Mouse (Mus musculus): ENCODE results near the gene Zfp341. TPM values are rescaled to one million over a fixed set of nuclear protein-coding genes. Genes with fewer than 3 reads are reported as not detected.
A peak's percentile ranks its signal among the peaks of the same experiment; 100 is the strongest.

The Zfp341 gene
- polyA plus RNA-seq, 1 experiment from 2014 or later: 0.44 TPM

DNA sequence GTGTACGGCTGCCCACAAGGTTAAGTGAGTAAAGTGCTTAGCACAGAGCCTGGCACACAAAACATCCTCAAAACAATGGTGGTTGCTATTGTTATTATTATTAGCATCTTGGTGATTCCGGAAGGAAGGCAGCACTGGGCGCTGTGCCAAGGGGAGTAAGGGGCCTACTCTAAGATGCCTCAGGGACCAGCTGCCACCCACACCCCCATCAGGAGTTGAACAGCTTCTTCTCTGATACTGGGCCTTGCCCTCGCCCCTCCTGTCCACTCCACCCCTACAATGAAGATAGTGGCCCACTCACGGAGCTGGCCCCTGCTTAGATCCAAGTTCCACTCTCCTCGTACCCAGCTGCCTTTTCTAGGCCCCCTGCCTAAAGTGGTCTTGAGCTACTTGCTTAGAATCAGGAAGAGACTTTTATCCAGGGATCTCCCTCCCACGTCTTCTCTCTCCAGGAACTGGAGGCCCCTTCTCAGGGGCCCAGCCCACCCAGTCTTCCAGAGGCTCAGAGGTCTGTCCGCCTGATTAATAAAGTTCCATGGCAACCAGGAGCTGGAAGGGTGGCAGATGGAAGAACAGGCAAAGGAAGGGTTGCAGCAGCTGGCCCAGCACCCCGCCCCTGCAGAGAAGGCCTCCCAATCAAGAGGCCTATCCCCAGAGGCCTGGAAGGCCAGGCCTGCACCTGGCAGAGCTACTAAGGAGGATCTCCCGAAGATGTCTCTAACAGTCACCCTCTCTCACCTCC, 44.6 kb upstream of the Zfp341 start:
- ATAC-seq: 0 out of 2 replicates have a peak, but pooled peaks have one; percentile 11
- peaks cover 7% of the 10 kb centered on the region; the same call in 1 of the 2 replicates for H3K36me3 ChIP-seq (ENCODE audit: control insufficient read depth, insufficient read depth)
- no peaks in the 10 kb centered on the region for H3K4me1 ChIP-seq (replicated peaks; ENCODE audit: control insufficient read depth, insufficient read depth, low read length)
- H3K9ac ChIP-seq (ENCODE audit: low read depth, low read length): peak overlapping the region; percentile 55
- WGBS: 13% methylated on average over 10 of the region's 10 CpGs
- no peaks in the 10 kb centered on the region for H3K27me3 ChIP-seq (replicated peaks; ENCODE audit: control insufficient read depth, insufficient read depth, low read length)
- H3K27ac ChIP-seq (ENCODE audit: low read depth, low read length): peak overlapping the region; percentile 50
- H3K4me2 ChIP-seq (replicated peaks; ENCODE audit: low read depth): peak overlapping the region; percentile 89
- no peaks in the 10 kb centered on the region for H3K9me3 ChIP-seq (ENCODE audit: control insufficient read depth)
- no peak for TF ChIP-seq CTCF (IDR thresholded peaks at IDR 0.05; ENCODE audit: low read depth)
- peak overlapping the region; percentile 85 for H3K4me3 ChIP-seq (ENCODE audit: low read depth, low read length)

- no peak for TF ChIP-seq CTCF (IDR thresholded peaks at IDR 0.05; ENCODE audit: low read depth)
- peak; percentile 70 for ATAC-seq
- Histone ChIP-seq H3K9me3 (ENCODE audit: control insufficient read depth) (no peaks in the 10 kb centered on the region), H3K27me3 (replicated peaks; ENCODE audit: control insufficient read depth, insufficient read depth, low read length) (no peaks in the 10 kb centered on the region), H3K4me2 (replicated peaks; ENCODE audit: low read depth) (peak overlapping the region; percentile 89), H3K36me3 (ENCODE audit: control insufficient read depth, insufficient read depth) (0 out of 2 replicates have a peak, but pooled peaks cover under 1% of the 10 kb centered on the region), H3K9ac (ENCODE audit: low read depth, low read length) (peak overlapping the region; percentile 55), H3K27ac (ENCODE audit: low read depth, low read length) (peak overlapping the region; percentile 74), H3K4me3 (ENCODE audit: low read depth, low read length) (peak overlapping the region; percentile 85), H3K4me1 (replicated peaks; ENCODE audit: control insufficient read depth, insufficient read depth, low read length) (no peaks in the 10 kb centered on the region)
- whole genome bisulfite sequencing: under 1% methylated on average over 70 of the region's 70 CpGs
Measured at GRCm38 (mm10) chr2:154569071-154569748, 43.9 kb upstream of the Zfp341 start.

- no peaks in the 10 kb centered on the region for H3K36me3 ChIP-seq (ENCODE audit: control insufficient read depth, insufficient read depth)
- peak within 1 kb of the TSS; percentile 55 for H3K9ac ChIP-seq (ENCODE audit: low read depth, low read length)
- peak; percentile 97 for ATAC-seq
- peak; percentile 43; the same call in 1 of the 2 replicates for TF ChIP-seq CTCF (IDR thresholded peaks at IDR 0.05; ENCODE audit: low read depth)
- peak within 1 kb of the TSS; percentile 74 for H3K27ac ChIP-seq (ENCODE audit: low read depth, low read length)
- no peaks in the 10 kb centered on the region for H3K4me1 ChIP-seq (replicated peaks; ENCODE audit: control insufficient read depth, insufficient read depth, low read length)
- no peaks in the 10 kb centered on the region for H3K27me3 ChIP-seq (replicated peaks; ENCODE audit: control insufficient read depth, insufficient read depth, low read length)
- H3K9me3 ChIP-seq (ENCODE audit: control insufficient read depth): no peaks in the 10 kb centered on the region
- H3K4me3 ChIP-seq (ENCODE audit: low read depth, low read length): peak within 1 kb of the TSS; percentile 85
- WGBS: 0% methylated on average over 38 of the region's 44 CpGs
- peak within 1 kb of the TSS; percentile 89 for H3K4me2 ChIP-seq (replicated peaks; ENCODE audit: low read depth)
Measured at GRCm38 (mm10) chr2:154569836-154570286, 43.2 kb upstream of the Zfp341 start, which contains the start of gene E2f1. TSS of gene E2f1 (minus strand) at chr2:154569892.

DNA sequence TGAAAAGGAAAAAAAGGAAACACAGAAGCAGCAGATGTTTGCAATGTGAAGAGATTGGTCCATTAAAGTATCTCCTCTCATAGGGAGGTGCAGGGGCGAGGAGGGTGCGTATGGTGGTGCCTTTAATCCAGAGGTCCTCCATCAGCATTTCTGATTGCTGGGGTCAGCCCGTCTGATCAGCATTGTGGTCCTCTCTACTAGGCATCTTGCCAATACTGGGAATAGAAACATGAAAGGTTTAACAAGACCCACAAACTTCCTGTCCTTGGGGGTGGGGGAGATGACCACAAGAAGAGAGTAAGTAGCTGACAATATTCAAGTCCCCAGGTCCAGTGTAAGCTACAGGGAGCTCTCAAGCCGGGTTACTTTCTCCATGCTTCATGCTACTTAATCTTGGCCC, 42.4 kb upstream of the Zfp341 start:
- WGBS: 62% methylated on average over 4 of the region's 4 CpGs
- Histone ChIP-seq H3K36me3 (ENCODE audit: control insufficient read depth, insufficient read depth) (no peaks in the 10 kb centered on the region), H3K27ac (ENCODE audit: low read depth, low read length) (no peak overlapping the region), H3K4me2 (replicated peaks; ENCODE audit: low read depth) (peak overlapping the region; percentile 89; the same call in 1 of the 2 replicates), H3K4me1 (replicated peaks; ENCODE audit: control insufficient read depth, insufficient read depth, low read length) (no peaks in the 10 kb centered on the region), H3K27me3 (replicated peaks; ENCODE audit: control insufficient read depth, insufficient read depth, low read length) (no peaks in the 10 kb centered on the region), H3K9ac (ENCODE audit: low read depth, low read length) (no peak overlapping the region), H3K4me3 (ENCODE audit: low read depth, low read length) (no peak overlapping the region; the same call in 1 of the 2 replicates), H3K9me3 (ENCODE audit: control insufficient read depth) (no peaks in the 10 kb centered on the region)
- no peak for TF ChIP-seq CTCF (IDR thresholded peaks at IDR 0.05; ENCODE audit: low read depth)
- no peak for ATAC-seq

GRCm38 (mm10) chr2:154571266-154571665, 41.8 kb upstream of the Zfp341 start:
- H3K9ac ChIP-seq (ENCODE audit: low read depth, low read length): no peak overlapping the region
- H3K4me2 ChIP-seq (replicated peaks; ENCODE audit: low read depth): no peak overlapping the region
- no peak for ATAC-seq
- no peak overlapping the region for H3K27ac ChIP-seq (ENCODE audit: low read depth, low read length)
- H3K4me1 ChIP-seq (replicated peaks; ENCODE audit: control insufficient read depth, insufficient read depth, low read length): no peaks in the 10 kb centered on the region
- no peak overlapping the region for H3K4me3 ChIP-seq (ENCODE audit: low read depth, low read length)
- no peaks in the 10 kb centered on the region for H3K9me3 ChIP-seq (ENCODE audit: control insufficient read depth)
- no peaks in the 10 kb centered on the region for H3K36me3 ChIP-seq (ENCODE audit: control insufficient read depth, insufficient read depth)
- no peaks in the 10 kb centered on the region for H3K27me3 ChIP-seq (replicated peaks; ENCODE audit: control insufficient read depth, insufficient read depth, low read length)
- TF ChIP-seq CTCF (IDR thresholded peaks at IDR 0.05; ENCODE audit: low read depth): no peak
- 83% methylated on average over 4 of the region's 4 CpGs for WGBS

- no peaks in the 10 kb centered on the region for H3K4me1 ChIP-seq (replicated peaks; ENCODE audit: control insufficient read depth, insufficient read depth, low read length)
- no peaks in the 10 kb centered on the region for H3K27me3 ChIP-seq (replicated peaks; ENCODE audit: control insufficient read depth, insufficient read depth, low read length)
- 67% methylated on average over 8 of the region's 8 CpGs for WGBS
- H3K36me3 ChIP-seq (ENCODE audit: control insufficient read depth, insufficient read depth): no peaks in the 10 kb centered on the region
- H3K4me3 ChIP-seq (ENCODE audit: low read depth, low read length): no peak overlapping the region
- no peak overlapping the region for H3K4me2 ChIP-seq (replicated peaks; ENCODE audit: low read depth)
- no peak for TF ChIP-seq CTCF (IDR thresholded peaks at IDR 0.05; ENCODE audit: low read depth)
- H3K9ac ChIP-seq (ENCODE audit: low read depth, low read length): no peak overlapping the region
- ATAC-seq: no peak
- H3K9me3 ChIP-seq (ENCODE audit: control insufficient read depth): no peaks in the 10 kb centered on the region
- no peak overlapping the region for H3K27ac ChIP-seq (ENCODE audit: low read depth, low read length)
Measured at GRCm38 (mm10) chr2:154571976-154572375, 41.1 kb upstream of the Zfp341 start.
